Mouse (Mus musculus): ENCODE measurements around the gene Meiob. TPM values are rescaled to one million over a fixed set of nuclear protein-coding genes. Genes with fewer than 3 reads are reported as not detected.
A peak's percentile ranks its signal among the peaks of the same experiment; 100 is the strongest.

Gene Meiob
- polyA plus RNA-seq, 1 experiment from 2014 or later, result 0.23 TPM

- DNase-seq (ENCODE audit: low spot score), result no peak
These were observed 15.4 kb downstream of the Meiob start for GRCm38 (mm10) chr17:24819469-24819868.

- DNase-seq (ENCODE audit: low spot score), result no peak
These were observed 17.5 kb downstream of the Meiob start for GRCm38 (mm10) chr17:24821351-24822280.

GRCm38 (mm10) chr17:24839842-24840241 lies 35.8 kb downstream of the Meiob start, which contains the start of gene Hagh:
Hagh (plus strand) TSS chr17:24840143.
- DNase-seq (ENCODE audit: low spot score), result no peak

GRCm38 (mm10) chr17:24840341-24840740 lies 36.3 kb downstream of the Meiob start:
- no peak for DNase-seq (ENCODE audit: low spot score)

- peak; percentile 31 for DNase-seq (ENCODE audit: low spot score)
These were observed 37.0 kb downstream of the Meiob start for GRCm38 (mm10) chr17:24841133-24841532.

- no peak for DNase-seq (ENCODE audit: low spot score)
These were observed 38.5 kb downstream of the Meiob start for GRCm38 (mm10) chr17:24842631-24843030.

GRCm38 (mm10) chr17:24844525-24844924 lies 40.4 kb downstream of the Meiob start:
- DNase-seq (ENCODE audit: low spot score), result no peak

GRCm38 (mm10) chr17:24847386-24847785 lies 43.3 kb downstream of the Meiob start:
- DNase-seq (ENCODE audit: low spot score), result no peak

- DNase-seq (ENCODE audit: low spot score), result no peak
These were observed 44.5 kb downstream of the Meiob start for GRCm38 (mm10) chr17:24848600-24849031.

- DNase-seq (ENCODE audit: low spot score), result no peak
These were observed 45.6 kb downstream of the Meiob start for GRCm38 (mm10) chr17:24849733-24850064.

GRCm38 (mm10) chr17:24850065-24850772 lies 46.1 kb downstream of the Meiob start, which contains the start of gene Fahd1:
Fahd1 (minus strand) TSS chr17:24850364.
- DNase-seq (ENCODE audit: low spot score), result peak; percentile 96

GRCm38 (mm10) chr17:24850773-24851127 lies 46.7 kb downstream of the Meiob start:
- no peak for DNase-seq (ENCODE audit: low spot score)

- no peak for DNase-seq (ENCODE audit: low spot score)
These were observed 47.5 kb downstream of the Meiob start for GRCm38 (mm10) chr17:24851381-24852125.

- DNase-seq (ENCODE audit: low spot score), result no peak
These were observed 51.9 kb downstream of the Meiob start for GRCm38 (mm10) chr17:24855838-24856464.

GRCm38 (mm10) chr17:24856589-24856988 lies 52.5 kb downstream of the Meiob start:
- no peak for DNase-seq (ENCODE audit: low spot score)

GRCm38 (mm10) chr17:24857831-24858470 lies 53.9 kb downstream of the Meiob start:
- DNase-seq (ENCODE audit: low spot score), result no peak

- DNase-seq (ENCODE audit: low spot score), result no peak
These were observed 54.9 kb downstream of the Meiob start for GRCm38 (mm10) chr17:24858967-24859366.

GRCm38 (mm10) chr17:24860076-24860475 lies 56.0 kb downstream of the Meiob start:
- no peak for DNase-seq (ENCODE audit: low spot score)

- DNase-seq (ENCODE audit: low spot score), result no peak
These were observed 57.7 kb downstream of the Meiob start for GRCm38 (mm10) chr17:24861785-24862184.

- DNase-seq (ENCODE audit: low spot score), result no peak
These were observed 61.7 kb downstream of the Meiob start, which contains the start of gene Igfals for GRCm38 (mm10) chr17:24865776-24866175. Igfals (plus strand) TSS chr17:24865997.

GRCm38 (mm10) chr17:24867914-24868313 lies 63.8 kb downstream of the Meiob start:
- no peak for DNase-seq (ENCODE audit: low spot score)

Measured in thymus, postnatal 0 days (tissue).